Mouse (Mus musculus) megakaryocyte, embryonic 14.5 days (primary cell): ENCODE measurements around the gene Rabl3. TPM values are rescaled to one million over a fixed set of nuclear protein-coding genes. Genes with fewer than 3 reads are reported as not detected.

ENCODE experiments used
- H3K27me3 ChIP-seq: replicated peaks from 2 replicates; pipeline ENCODE3; 2012; ENCODE audit warnings: inconsistent platforms
- H3K36me3 ChIP-seq: replicated peaks from 2 replicates; pipeline ENCODE3; 2012; ENCODE audit warnings: low read length, inconsistent platforms, mixed read lengths
- H3K4me1 ChIP-seq: 2 replicates; pipeline ENCODE4 v1.6.1; 2012; ENCODE audit warnings: inconsistent platforms
- H3K4me3 ChIP-seq: replicated peaks from 2 replicates; pipeline ENCODE3; 2012; ENCODE audit warnings: moderate library complexity, mild to moderate bottlenecking, inconsistent platforms
- H3K9me3 ChIP-seq: 2 replicates; pipeline ENCODE4 v1.6.1; 2012; ENCODE audit warnings: inconsistent platforms
- FLI1 ChIP-seq: IDR thresholded peaks from 2 replicates; pipeline ENCODE4 v1.6.1; 2012; ENCODE audit warnings: low read length, inconsistent platforms, mixed read lengths
- GATA1 ChIP-seq: IDR thresholded peaks from 3 replicates; pipeline ENCODE4 v1.6.1; 2012; ENCODE audit warnings: mixed read lengths, low read length, inconsistent platforms, borderline replicate concordance
- polyA plus RNA-seq: library from polyadenylated mRNA; stranded (reverse); fragments of >175 nt; gene quantifications from 2 replicates; pipeline ENCODE4 v1.2.3, GENCODE M21; 2012; ENCODE audit warnings: low replicate concordance; ENCODE audit not compliant: insufficient read depth

Gene Rabl3
- polyA plus RNA-seq, 1 experiment: 0.36 TPM

DNA sequence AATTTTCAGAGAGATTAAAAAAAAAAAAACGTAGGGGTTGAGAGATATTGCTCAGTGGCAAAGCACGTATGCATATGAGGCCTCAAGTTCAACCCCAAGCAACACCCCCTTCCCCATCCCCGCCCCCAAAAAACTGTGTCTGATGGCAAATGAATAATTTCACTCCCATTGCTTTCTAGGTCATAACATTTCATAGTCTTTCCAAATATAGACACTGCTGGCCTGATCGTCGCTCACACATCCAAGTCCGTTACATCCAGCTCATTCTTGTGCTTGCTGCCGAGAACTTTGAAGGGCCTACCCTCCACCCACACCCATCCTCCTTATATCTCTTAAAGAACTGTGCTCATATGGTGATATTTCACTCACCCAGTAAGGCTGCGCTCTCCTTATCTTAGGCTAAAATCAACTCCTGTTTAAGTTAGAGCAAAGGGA lies 45.5 kb downstream of the Rabl3 start:
- Histone ChIP-seq H3K4me3 (no peak overlapping the region), H3K27me3 (peaks cover 15% of the 10 kb centered on the region), H3K9me3 (no peaks in the 10 kb centered on the region), H3K36me3 (no peaks in the 10 kb centered on the region), H3K4me1 (peaks cover 15% of the 10 kb centered on the region)
- TF ChIP-seq GATA1: no peak

DNA sequence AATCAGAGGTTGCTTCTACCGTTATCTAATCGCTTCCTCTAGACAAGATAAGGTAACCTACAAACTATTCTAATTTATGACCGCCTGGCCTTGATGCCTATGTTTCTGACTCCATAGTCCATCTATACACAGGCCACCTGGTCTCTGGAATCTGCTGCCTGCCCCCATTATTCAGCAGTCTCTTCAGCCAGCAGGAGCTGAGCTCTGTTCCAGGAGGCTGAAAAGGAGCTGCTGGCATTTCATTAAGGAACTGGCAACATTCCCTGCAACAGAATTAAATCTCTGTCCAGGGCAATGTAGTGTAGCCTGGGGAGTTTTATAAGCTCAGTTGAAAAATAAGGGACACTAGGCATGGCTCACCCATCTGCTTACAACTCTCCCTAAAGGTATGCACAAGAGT lies 51.2 kb downstream of the Rabl3 start:
- Histone ChIP-seq H3K4me1 (peaks cover 3% of the 10 kb centered on the region; the same call in 1 of the 2 replicates), H3K36me3 (no peaks in the 10 kb centered on the region), H3K4me3 (no peak overlapping the region), H3K27me3 (peaks cover 5% of the 10 kb centered on the region), H3K9me3 (no peaks in the 10 kb centered on the region; the same call in 1 of the 2 replicates)
- TF ChIP-seq FLI1 (no peak), GATA1 (no peak)

DNA sequence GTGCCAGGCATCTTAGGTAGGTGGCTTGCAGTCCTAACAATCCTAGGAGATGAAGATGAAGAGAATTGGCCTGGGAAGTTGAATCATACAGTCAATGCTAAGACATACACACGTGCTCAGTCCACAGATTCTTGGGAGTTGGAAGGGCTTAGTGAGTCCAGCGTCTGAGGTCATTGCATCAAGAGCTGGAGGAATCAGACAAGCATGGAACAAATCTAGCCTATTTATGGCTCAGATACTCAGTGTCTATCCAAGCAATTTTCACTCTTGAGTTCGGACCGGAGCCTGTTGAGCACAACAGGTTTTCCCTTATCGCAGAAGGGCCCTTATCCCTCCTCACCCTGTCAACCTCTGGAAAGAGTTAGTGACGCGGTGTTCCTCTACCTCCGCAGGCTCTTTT lies 51.9 kb downstream of the Rabl3 start:
- H3K4me3 ChIP-seq: no peak overlapping the region
- no peaks in the 10 kb centered on the region; the same call in 1 of the 2 replicates for H3K9me3 ChIP-seq
- peaks cover 5% of the 10 kb centered on the region for H3K27me3 ChIP-seq
- H3K4me1 ChIP-seq: peaks cover 3% of the 10 kb centered on the region; the same call in 1 of the 2 replicates
- no peaks in the 10 kb centered on the region for H3K36me3 ChIP-seq
- TF ChIP-seq GATA1 (no peak), FLI1 (no peak)

DNA sequence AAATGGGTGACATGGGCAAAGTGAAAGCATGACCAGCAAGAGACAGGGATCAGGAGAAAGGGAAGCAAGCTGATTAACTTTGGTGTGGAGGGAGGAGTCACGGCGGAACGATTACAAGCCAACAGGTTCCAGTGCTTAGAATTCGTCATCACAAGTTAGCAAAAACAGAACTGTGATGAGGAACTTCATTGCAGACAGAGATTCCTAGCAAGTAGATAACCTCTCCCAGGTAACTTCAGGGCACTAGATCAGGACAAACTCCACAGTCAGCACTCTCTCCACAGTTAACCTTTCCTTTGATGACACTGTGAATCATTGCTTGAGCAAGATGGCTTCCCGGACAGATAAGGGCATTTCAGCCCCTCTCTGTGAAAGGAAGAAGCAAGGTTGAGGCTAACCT lies 57.7 kb downstream of the Rabl3 start:
- H3K9me3 ChIP-seq: no peaks in the 10 kb centered on the region
- TF ChIP-seq GATA1 (no peak), FLI1 (no peak)
- no peaks in the 10 kb centered on the region for H3K36me3 ChIP-seq
- H3K27me3 ChIP-seq: peaks cover 2% of the 10 kb centered on the region
- no peak overlapping the region for H3K4me3 ChIP-seq
- no peaks in the 10 kb centered on the region for H3K4me1 ChIP-seq

DNA sequence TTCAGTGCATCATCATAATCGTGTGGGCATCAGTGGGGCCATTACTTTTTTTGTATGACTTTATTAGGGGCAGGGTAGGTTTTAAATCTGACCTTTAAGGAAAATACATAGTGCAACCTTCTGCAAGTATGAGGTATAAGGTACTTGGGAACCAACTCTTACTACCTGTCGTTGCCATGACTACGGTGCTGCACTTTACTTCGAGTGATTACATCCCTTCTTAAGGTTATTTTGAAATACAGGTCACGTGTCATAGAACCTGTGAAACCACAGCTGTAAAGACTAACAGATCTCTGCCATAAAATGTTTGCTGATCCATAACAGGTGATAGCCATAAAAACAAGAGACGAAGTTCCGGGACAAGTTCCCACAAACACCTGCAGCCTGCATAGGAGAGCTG lies 58.8 kb downstream of the Rabl3 start:
- Histone ChIP-seq H3K9me3 (no peaks in the 10 kb centered on the region), H3K27me3 (no peaks in the 10 kb centered on the region), H3K4me3 (no peak overlapping the region), H3K4me1 (no peaks in the 10 kb centered on the region), H3K36me3 (no peaks in the 10 kb centered on the region)
- TF ChIP-seq FLI1 (no peak), GATA1 (no peak)

DNA sequence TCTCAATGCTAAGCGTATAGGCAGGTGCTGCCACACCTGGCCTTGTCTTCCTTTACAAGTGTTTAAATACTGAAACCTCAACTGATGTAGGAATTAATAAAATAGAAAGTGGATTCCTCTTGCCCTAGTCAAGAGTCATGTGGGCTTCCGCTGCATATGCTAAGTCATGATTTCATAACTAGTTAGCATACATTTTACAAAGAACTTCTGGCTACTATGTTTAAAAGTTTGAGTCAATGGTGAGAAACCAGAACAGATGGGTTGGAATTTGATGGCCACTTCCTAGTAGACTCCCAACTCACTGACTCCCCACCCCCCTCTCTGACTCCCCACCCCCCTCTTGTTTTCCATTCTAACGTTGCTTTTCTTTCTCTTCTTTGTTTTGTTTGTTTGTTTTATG lies 59.6 kb downstream of the Rabl3 start:
- Histone ChIP-seq H3K9me3 (no peaks in the 10 kb centered on the region), H3K27me3 (no peaks in the 10 kb centered on the region), H3K4me1 (no peaks in the 10 kb centered on the region), H3K4me3 (no peak overlapping the region), H3K36me3 (no peaks in the 10 kb centered on the region)
- TF ChIP-seq GATA1 (no peak), FLI1 (no peak)

DNA sequence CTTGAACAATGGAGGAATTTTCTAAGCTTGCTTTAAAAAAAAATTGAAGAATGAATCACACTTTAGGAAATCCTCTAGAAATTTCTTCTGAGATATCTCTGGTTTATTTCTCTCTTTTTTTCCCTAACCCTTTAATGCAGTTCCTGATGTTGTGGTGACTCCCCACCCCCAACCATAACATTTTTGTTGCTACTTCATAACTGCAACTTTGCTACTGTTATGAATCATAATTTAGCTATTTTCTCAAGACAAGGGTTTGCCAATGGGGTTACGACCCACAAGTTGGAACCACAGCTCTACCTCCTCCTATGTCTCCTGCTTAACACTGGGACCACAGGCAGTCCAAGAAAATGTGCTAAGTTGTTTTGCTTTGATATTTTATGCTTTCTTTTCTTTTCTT lies 63.7 kb downstream of the Rabl3 start:
- no peaks in the 10 kb centered on the region for H3K27me3 ChIP-seq
- TF ChIP-seq FLI1 (no peak), GATA1 (no peak)
- H3K36me3 ChIP-seq: no peaks in the 10 kb centered on the region
- no peaks in the 10 kb centered on the region for H3K4me1 ChIP-seq
- H3K9me3 ChIP-seq: no peaks in the 10 kb centered on the region
- no peak overlapping the region for H3K4me3 ChIP-seq

DNA sequence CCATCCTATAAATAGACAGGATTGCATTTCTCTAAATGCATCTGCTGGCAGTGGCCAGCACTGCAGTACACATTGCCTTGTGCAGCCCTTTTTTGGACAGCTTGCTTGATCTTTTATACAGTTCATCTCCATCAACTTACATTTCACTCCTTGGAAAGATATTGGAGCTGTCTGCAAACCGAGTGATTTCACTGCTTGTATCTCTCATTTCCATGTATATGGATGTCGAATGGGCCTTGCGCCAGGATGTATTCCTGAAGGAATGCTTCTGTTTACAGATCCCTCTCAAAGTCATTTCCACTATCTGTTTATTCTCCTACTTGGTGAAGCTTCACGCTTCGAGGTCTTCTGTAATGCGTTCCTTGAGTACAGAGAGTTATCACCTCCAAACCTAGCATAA lies 64.6 kb downstream of the Rabl3 start:
- no peak for TF ChIP-seq FLI1
- no peak for TF ChIP-seq GATA1

DNA sequence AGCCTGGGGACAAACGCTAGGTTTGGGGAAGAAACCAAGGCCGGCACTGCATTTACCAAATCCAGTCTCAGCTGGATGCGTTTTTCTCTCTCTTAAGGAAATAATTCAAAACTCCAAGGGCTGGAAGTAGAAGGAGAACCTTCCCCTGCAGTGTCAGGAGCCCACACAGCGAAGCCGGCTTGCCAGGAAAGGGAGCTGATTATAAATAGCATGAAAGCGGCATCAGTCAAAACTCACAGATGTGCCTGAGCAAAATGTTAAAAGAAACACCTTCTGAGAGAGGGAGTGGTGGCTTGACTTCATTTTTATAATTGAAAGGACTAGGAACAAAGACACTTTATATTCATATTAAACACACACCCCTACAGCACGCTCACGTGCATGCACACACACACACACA lies 70.6 kb downstream of the Rabl3 start:
- H3K4me3 ChIP-seq: no peak overlapping the region
- H3K4me1 ChIP-seq: no peaks in the 10 kb centered on the region
- no peaks in the 10 kb centered on the region for H3K36me3 ChIP-seq
- H3K27me3 ChIP-seq: peaks cover 2% of the 10 kb centered on the region
- TF ChIP-seq FLI1 (no peak), GATA1 (no peak)
- peaks cover 16% of the 10 kb centered on the region; the same call in 1 of the 2 replicates for H3K9me3 ChIP-seq

More for the DNA sequence above, 64.6 kb downstream of the Rabl3 start:
- Histone ChIP-seq H3K27me3 (no peaks in the 10 kb centered on the region), H3K4me3 (no peak overlapping the region), H3K4me1 (no peaks in the 10 kb centered on the region), H3K9me3 (no peaks in the 10 kb centered on the region), H3K36me3 (no peaks in the 10 kb centered on the region)

DNA sequence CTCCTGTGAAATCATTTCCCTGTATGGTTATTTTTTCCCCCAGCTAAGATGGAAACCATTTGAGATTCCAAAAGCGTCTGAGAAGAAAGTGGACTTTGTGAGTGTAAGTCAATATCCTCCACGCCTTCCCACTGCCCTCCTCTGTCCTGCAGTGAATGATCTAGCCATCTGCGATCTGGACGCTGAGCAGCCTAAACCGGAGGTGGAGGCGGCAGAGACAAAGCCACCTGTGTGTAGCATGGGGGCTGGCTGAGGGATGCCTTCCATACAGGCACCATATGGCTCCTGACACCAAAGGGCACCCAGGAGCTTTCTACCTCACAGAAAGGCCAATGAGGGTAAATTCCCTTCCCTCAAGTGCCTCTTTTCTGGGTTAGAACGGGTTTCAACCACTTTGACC lies 71.4 kb downstream of the Rabl3 start:
- Histone ChIP-seq H3K4me1 (no peaks in the 10 kb centered on the region), H3K4me3 (no peak overlapping the region), H3K27me3 (peaks cover 2% of the 10 kb centered on the region), H3K9me3 (peaks cover 16% of the 10 kb centered on the region; the same call in 1 of the 2 replicates), H3K36me3 (no peaks in the 10 kb centered on the region)
- TF ChIP-seq GATA1 (no peak), FLI1 (no peak)

DNA sequence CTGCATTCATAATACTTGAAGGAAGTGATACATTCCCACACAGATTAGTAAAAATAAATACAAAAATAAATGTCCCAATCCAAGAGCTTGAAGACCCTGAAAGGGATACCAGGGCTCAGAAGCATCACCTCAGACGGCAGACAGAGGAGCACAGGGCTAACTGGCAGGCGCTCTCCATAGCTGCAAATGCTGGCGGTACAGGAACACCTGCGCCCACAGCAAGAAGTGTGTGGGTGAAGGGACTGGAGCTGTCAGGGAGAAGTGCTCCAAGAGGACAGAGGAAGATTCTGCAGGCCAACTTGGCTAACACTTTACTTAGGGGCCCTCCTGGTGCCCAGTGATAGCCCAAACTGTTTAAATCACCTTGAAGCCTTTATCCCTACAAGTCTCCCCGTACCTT lies 72.3 kb downstream of the Rabl3 start:
- H3K36me3 ChIP-seq: no peaks in the 10 kb centered on the region
- H3K27me3 ChIP-seq: peaks cover 2% of the 10 kb centered on the region
- H3K4me1 ChIP-seq: no peaks in the 10 kb centered on the region
- H3K4me3 ChIP-seq: no peak overlapping the region
- peaks cover 16% of the 10 kb centered on the region; the same call in 1 of the 2 replicates for H3K9me3 ChIP-seq
- TF ChIP-seq GATA1 (no peak), FLI1 (no peak)
